Mouse (Mus musculus) thymus, adult 2 months (tissue): ENCODE data around the gene Mpc2.

Experiments used
- CTCF ChIP-seq: fragments of 200-500 bp; IDR thresholded peaks from 2 replicates; pipeline ENCODE4 v1.5.1; 2012; ENCODE audit warnings: mild to moderate bottlenecking, control low read depth, low read length, moderate library complexity, borderline replicate concordance; ENCODE audit not compliant: control insufficient read depth, poor library complexity, insufficient read depth; ENCODE audit errors: extremely low read depth
- POLR2A ChIP-seq: fragments of 200-500 bp; IDR thresholded peaks from 2 replicates; pipeline ENCODE4 v1.6.1; 2012; ENCODE audit warnings: mild to moderate bottlenecking, low read length, control low read depth, moderate library complexity; ENCODE audit not compliant: control insufficient read depth, poor library complexity, insufficient read depth; ENCODE audit errors: extremely low read depth

- TF ChIP-seq POLR2A (no peak), CTCF (no peak)
Measured at GRCm38 (mm10) chr1:165462861-165463260, 2.4 kb downstream of the Mpc2 start.
